Mouse (Mus musculus) forebrain, postnatal 0 days (tissue): ENCODE data around the gene Gm17087. TPM values are rescaled to one million over a fixed set of nuclear protein-coding genes. Genes with fewer than 3 reads are reported as not detected.

ENCODE experiments used
- ATAC-seq: fragments of 200-750 bp; cut with Nextera tagmentation; 2 replicates; pipeline ENCODE4 v1.8.0; 2017; ENCODE audit warnings: mild to moderate bottlenecking, moderate library complexity
- DNase-seq: peaks from one replicate; pipeline ENCODE4 v3.0.0-alpha.2; 2015
- H3K27ac ChIP-seq: fragments of 300-500 bp; sonication (generic); 2 replicates; pipeline ENCODE4 v1.5.1; 2014; ENCODE audit warnings: low read depth, mild to moderate bottlenecking, antibody characterized with exemption, low read length, moderate library complexity, mixed read lengths
- H3K27me3 ChIP-seq: fragments of 300-500 bp; sonication (generic); 2 replicates; pipeline ENCODE4 v1.6.1; 2014; ENCODE audit warnings: mild to moderate bottlenecking, low read length, mixed read lengths; ENCODE audit not compliant: insufficient read depth
- H3K36me3 ChIP-seq: fragments of 300-500 bp; sonication (generic); 2 replicates; pipeline ENCODE4 v1.6.1; 2014; ENCODE audit warnings: mild to moderate bottlenecking, moderate library complexity; ENCODE audit not compliant: insufficient read depth
- H3K4me1 ChIP-seq: fragments of 300-500 bp; sonication (generic); 2 replicates; pipeline ENCODE4 v1.6.1; 2014; ENCODE audit warnings: antibody characterized with exemption; ENCODE audit not compliant: insufficient read depth
- H3K4me2 ChIP-seq: fragments of 300-500 bp; sonication (generic); 2 replicates; pipeline ENCODE4 v1.6.1; 2014; ENCODE audit warnings: low read depth, mild to moderate bottlenecking, moderate library complexity
- H3K4me3 ChIP-seq: fragments of 300-500 bp; sonication (generic); 2 replicates; pipeline ENCODE4 v1.5.1; 2014; ENCODE audit warnings: low read depth, low read length, mixed read lengths
- H3K9ac ChIP-seq: fragments of 300-500 bp; sonication (generic); 2 replicates; pipeline ENCODE4 v1.6.1; 2014; ENCODE audit warnings: mild to moderate bottlenecking
- H3K9me3 ChIP-seq: fragments of 300-500 bp; sonication (generic); 2 replicates; pipeline ENCODE4 v1.6.1; 2016; ENCODE audit warnings: low read length
- CTCF ChIP-seq: sonication (generic); IDR thresholded peaks from 2 replicates; pipeline ENCODE4 v1.5.1; 2016; ENCODE audit warnings: antibody characterized with exemption, control low read depth, low read depth
- WGBS: fragments of 180-500 bp; shearing (Covaris S2); extraction: QIAGEN DNeasy Blood & Tissue Kit; methylation state at CpG from one replicate; pipeline ENCODE4 v1.1.7; 2014; 5-methylcytosine and 5-hydroxymethylcytosine counted together
- polyA plus RNA-seq: library from polyadenylated mRNA; unstranded; fragments of >200 nt; fragmentation: Nextera tagmentation; extraction: Ambion mirVana; gene quantifications from 2 replicates; pipeline ENCODE4 v1.2.1, GENCODE M21; 2015
- total RNA-seq: library from RNA; depleted of rRNA; stranded (reverse); fragments of >200 nt; gene quantifications from 2 replicates; pipeline ENCODE4 v1.2.3, GENCODE M21; 2014; rRNA removed

Gm17087 gene
- total RNA-seq (not detected in 2 replicates), polyA plus RNA-seq (not detected in 2 replicates)

- Histone ChIP-seq H3K4me3 (no peak within 1 kb of the TSS), H3K4me2 (no peak within 1 kb of the TSS), H3K36me3 (no peaks in the 10 kb centered on the region), H3K9me3 (no peaks in the 10 kb centered on the region), H3K9ac (no peak within 1 kb of the TSS), H3K27me3 (no peaks in the 10 kb centered on the region), H3K27ac (no peak within 1 kb of the TSS), H3K4me1 (no peaks in the 10 kb centered on the region)
- TF ChIP-seq CTCF = no peak
- no peak for DNase-seq
- no peak for ATAC-seq
- WGBS = 93% methylated on average over 6 of the region's 6 CpGs
Observed at GRCm38 (mm10) chr17:8566850-8567249, at the start of gene Gm17087. Gene Gm17087, minus strand, starts transcription at chr17:8566950.

GRCm38 (mm10) chr17:8613882-8614551 lies 47.3 kb upstream of the Gm17087 start:
- H3K27me3 ChIP-seq = no peaks in the 10 kb centered on the region
- DNase-seq (peak; percentile 93), ATAC-seq (peak; percentile 85)
- no peak overlapping the region for H3K4me3 ChIP-seq
- H3K4me2 ChIP-seq = no peak overlapping the region
- no peaks in the 10 kb centered on the region for H3K36me3 ChIP-seq
- no peaks in the 10 kb centered on the region for H3K9me3 ChIP-seq
- 36% methylated on average over 7 of the region's 7 CpGs for WGBS
- no peak overlapping the region for H3K27ac ChIP-seq
- TF ChIP-seq CTCF = peak; percentile 95
- H3K9ac ChIP-seq = no peak overlapping the region
- H3K4me1 ChIP-seq = no peaks in the 10 kb centered on the region

GRCm38 (mm10) chr17:8611916-8612315 lies 45.2 kb upstream of the Gm17087 start:
- Histone ChIP-seq H3K9ac (no peak overlapping the region), H3K4me3 (no peak overlapping the region), H3K4me2 (no peak overlapping the region), H3K36me3 (no peaks in the 10 kb centered on the region), H3K4me1 (no peaks in the 10 kb centered on the region), H3K27ac (no peak overlapping the region), H3K27me3 (no peaks in the 10 kb centered on the region), H3K9me3 (no peaks in the 10 kb centered on the region)
- no peak for DNase-seq
- TF ChIP-seq CTCF = no peak
- WGBS = 84% methylated on average over 4 of the region's 4 CpGs
- ATAC-seq = no peak

- H3K4me2 ChIP-seq = no peak overlapping the region
- no peaks in the 10 kb centered on the region for H3K27me3 ChIP-seq
- 81% methylated on average over 3 of the region's 3 CpGs for WGBS
- no peaks in the 10 kb centered on the region for H3K4me1 ChIP-seq
- no peak for TF ChIP-seq CTCF
- H3K9me3 ChIP-seq = no peaks in the 10 kb centered on the region
- H3K9ac ChIP-seq = no peak overlapping the region
- ATAC-seq = no peak
- H3K36me3 ChIP-seq = no peaks in the 10 kb centered on the region
- H3K27ac ChIP-seq = no peak overlapping the region
- DNase-seq = no peak
- no peak overlapping the region for H3K4me3 ChIP-seq
Observed at GRCm38 (mm10) chr17:8606695-8607094, 39.9 kb upstream of the Gm17087 start.

GRCm38 (mm10) chr17:8605921-8606320 lies 39.2 kb upstream of the Gm17087 start:
- H3K9ac ChIP-seq = no peak overlapping the region
- no peaks in the 10 kb centered on the region for H3K4me1 ChIP-seq
- no peaks in the 10 kb centered on the region for H3K27me3 ChIP-seq
- no peak overlapping the region for H3K27ac ChIP-seq
- H3K4me3 ChIP-seq = no peak overlapping the region
- DNase-seq (no peak), ATAC-seq (no peak)
- WGBS = 87% methylated on average over 5 of the region's 5 CpGs
- no peak for TF ChIP-seq CTCF
- H3K36me3 ChIP-seq = no peaks in the 10 kb centered on the region
- H3K9me3 ChIP-seq = no peaks in the 10 kb centered on the region
- no peak overlapping the region for H3K4me2 ChIP-seq

- H3K36me3 ChIP-seq = no peaks in the 10 kb centered on the region
- H3K27ac ChIP-seq = no peak overlapping the region
- WGBS = 91% methylated on average over 3 of the region's 3 CpGs
- no peak overlapping the region for H3K4me3 ChIP-seq
- H3K4me1 ChIP-seq = no peaks in the 10 kb centered on the region
- H3K9ac ChIP-seq = no peak overlapping the region
- no peak for TF ChIP-seq CTCF
- H3K27me3 ChIP-seq = no peaks in the 10 kb centered on the region
- no peak for ATAC-seq
- no peak for DNase-seq
- no peaks in the 10 kb centered on the region for H3K9me3 ChIP-seq
- H3K4me2 ChIP-seq = no peak overlapping the region
Observed at GRCm38 (mm10) chr17:8602976-8603375, 36.2 kb upstream of the Gm17087 start.

- peak; percentile 96 for TF ChIP-seq CTCF
- peak; percentile 84 for DNase-seq
- H3K27me3 ChIP-seq = no peaks in the 10 kb centered on the region; the same call in 1 of the 2 replicates
- H3K4me3 ChIP-seq = no peak overlapping the region
- ATAC-seq = peak; percentile 88
- H3K36me3 ChIP-seq = no peaks in the 10 kb centered on the region
- H3K4me1 ChIP-seq = no peaks in the 10 kb centered on the region
- H3K27ac ChIP-seq = no peak overlapping the region
- no peak overlapping the region for H3K9ac ChIP-seq
- H3K4me2 ChIP-seq = no peak overlapping the region
- H3K9me3 ChIP-seq = no peaks in the 10 kb centered on the region
- 6% methylated on average over 7 of the region's 7 CpGs for WGBS
Observed at GRCm38 (mm10) chr17:8597790-8598189, 31.0 kb upstream of the Gm17087 start.
